Mouse (Mus musculus): ENCODE data around the gene Fundc2. TPM values are rescaled to one million over a fixed set of nuclear protein-coding genes. Genes with fewer than 3 reads are reported as not detected.

Fundc2 gene
- polyA plus RNA-seq (2012), result 1.2 and 2.7 TPM in 2 replicates

DNA sequence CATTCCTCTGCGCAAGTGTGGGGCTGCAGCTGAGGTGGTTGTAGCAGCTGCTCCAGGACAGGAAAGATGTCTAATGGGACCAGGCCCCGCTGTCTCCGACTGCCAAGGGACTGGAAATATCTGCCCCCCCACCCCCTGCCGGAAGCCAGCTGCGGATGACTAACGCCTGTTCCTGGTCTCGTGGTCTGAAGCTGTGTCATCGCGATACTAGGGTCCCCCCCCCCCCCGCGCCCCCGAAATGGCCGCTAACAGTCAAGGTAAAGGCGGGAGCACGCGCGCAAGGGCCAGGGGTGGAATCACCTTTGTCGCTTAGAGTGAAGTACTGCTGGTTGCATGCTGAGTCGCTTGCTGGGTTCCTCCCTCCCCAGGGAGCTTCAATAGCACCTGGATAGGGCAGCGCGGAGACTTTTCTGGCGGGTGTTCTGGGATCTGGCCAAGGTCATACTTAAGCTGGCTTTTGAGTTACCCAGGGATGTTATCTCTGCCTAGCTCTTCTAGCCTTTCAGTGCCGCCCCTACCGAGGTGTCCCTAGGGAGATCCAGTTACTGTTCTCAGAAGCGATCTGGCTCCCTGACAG, at the start of gene Fundc2, which contains the start of gene F8:
Gene Fundc2 (plus strand): TSS at position 205 of the 577 bp plus-strand sequence.
Gene F8 (minus strand): TSS at position 421 of the 577 bp plus-strand sequence.
- TF ChIP-seq GATA1 (IDR thresholded peaks at IDR 0.05; ENCODE audit: low read length), result no peak

DNA sequence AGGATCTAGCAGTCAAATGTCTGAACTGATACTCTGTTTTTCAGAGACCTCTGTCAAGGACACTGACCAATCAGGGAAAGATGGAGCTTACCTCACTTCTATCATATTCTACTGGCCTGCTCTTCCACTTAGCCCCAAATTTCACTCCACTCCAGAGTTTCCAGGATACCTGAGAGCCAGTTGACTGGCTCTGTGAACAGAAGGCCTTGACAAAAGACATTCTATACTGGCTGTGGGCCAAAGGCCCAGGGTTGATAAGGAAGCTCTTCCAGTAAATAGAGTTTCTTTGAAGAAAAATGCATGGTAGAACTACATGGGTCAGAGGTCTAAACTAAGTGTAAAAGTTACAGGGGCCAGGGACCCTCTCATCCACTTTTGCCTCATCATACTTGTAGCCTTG, 12.0 kb upstream of the Fundc2 start:
- TF ChIP-seq GATA1 (IDR thresholded peaks at IDR 0.05; ENCODE audit: low read length), result no peak

DNA sequence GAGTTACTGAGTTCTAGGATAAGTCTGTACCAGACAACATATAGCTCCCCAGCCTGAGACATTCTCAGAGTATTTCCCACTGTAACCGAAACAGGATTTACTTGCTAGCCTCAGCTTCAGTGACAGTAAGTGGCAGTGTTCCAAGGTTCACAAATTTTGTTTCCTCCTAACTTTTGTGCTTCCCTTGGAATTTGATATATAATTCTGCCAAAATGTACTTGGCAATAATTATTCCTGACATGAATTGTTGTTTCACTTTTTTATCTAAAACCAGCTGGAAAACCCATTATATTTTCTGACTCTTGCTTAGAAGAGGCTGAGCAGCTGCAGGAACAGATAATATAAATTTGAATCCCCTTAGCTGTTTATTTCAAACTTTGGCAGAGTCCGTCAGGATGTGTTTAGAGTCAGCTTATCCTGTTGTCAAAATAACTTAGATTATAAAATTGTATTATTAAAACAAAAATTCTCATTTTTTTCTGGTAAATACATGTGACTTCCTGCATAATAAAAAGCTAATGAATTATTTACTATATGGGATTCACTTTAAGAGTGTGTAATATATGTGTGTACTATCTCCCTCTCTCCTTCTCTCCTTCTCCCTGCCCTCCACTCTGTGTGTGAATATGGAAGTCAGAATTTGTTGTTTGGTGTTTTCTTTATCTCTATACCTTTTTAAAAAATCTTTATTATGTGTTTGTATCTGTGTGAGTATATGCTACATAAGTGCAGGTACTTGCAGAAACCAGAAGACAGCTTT, 9.4 kb upstream of the Fundc2 start:
- TF ChIP-seq GATA1 (IDR thresholded peaks at IDR 0.05; ENCODE audit: low read length), result no peak

DNA sequence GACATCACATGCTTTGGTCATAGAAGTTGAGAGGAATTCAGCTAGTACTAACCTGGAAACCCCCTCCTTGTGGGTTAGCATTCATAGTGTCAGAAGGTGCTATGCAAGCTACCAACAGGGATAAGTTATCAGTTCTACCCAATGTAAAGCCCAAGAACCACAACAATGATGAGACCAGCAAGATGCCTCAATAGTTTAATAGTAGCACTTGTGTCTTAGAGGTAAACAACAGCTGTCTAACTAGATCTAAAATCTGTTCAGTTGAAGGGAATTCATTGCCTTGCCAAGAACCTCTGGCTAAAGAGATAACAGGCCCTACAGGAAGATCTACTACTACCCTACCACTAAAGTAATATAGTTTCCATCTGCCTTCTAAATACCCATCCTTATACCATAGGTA, 5.4 kb upstream of the Fundc2 start:
- peak; percentile 53 for TF ChIP-seq GATA1 (IDR thresholded peaks at IDR 0.05; ENCODE audit: low read length)

DNA sequence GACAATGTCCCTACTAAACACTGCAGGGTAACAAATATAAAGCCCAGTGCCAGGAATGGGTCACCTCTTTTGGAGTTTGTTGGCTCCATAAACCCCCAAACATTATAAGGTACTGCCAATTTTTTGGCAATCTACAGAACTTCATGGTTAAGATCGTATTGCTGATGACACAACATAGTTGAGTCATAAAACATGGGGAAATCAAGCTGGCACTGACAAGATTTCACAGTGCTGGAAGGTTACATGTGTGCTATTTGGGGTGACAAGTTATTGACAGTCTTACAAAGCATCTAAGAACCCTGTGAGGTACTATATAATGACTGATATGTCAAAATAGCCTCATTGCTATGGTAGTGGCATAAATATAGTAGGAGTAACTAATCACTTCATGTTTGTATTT, 1.0 kb upstream of the Fundc2 start:
- TF ChIP-seq GATA1 (IDR thresholded peaks at IDR 0.05; ENCODE audit: low read length), result no peak

DNA sequence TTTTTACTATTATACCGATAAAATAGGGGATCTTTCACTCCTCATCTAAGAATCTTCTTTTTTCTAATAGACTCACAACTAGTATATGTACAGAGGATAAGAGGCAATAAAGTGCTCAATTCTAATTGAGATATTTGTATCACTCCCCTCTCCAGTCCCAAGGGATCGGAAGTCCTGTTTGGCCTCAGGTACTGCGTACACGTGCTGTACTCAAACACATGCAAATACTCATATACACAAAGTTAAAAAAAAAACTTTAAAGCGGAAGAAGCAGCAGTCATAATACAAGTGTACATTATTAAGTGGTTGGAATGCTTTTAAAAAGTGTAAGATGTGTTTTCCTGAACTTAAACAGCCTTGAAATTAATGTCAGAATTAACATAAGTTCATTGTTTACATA, 500 bp upstream of the Fundc2 start:
- TF ChIP-seq GATA1 (IDR thresholded peaks at IDR 0.05; ENCODE audit: low read length), result no peak

DNA sequence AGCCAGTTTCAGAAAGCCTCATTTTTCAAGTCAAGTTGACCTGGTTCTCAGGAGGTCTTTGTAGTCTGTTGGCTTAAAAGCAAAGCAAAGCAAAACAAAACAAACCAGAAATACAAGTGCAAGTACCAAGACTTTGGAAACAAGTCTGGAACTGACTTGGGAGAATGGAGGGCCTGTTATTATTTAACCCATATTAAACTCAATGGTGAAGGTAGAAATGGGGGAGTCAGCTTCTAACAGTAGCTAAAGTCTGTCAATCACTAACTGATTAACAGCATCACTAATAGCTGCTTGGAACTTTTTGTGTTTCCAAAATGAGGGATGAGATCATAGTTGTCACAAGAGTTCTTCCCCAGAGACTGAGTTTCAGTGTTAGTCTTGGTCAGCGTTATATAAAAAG, 17.3 kb downstream of the Fundc2 start:
- no peak for TF ChIP-seq GATA1 (IDR thresholded peaks at IDR 0.05; ENCODE audit: low read length)

DNA sequence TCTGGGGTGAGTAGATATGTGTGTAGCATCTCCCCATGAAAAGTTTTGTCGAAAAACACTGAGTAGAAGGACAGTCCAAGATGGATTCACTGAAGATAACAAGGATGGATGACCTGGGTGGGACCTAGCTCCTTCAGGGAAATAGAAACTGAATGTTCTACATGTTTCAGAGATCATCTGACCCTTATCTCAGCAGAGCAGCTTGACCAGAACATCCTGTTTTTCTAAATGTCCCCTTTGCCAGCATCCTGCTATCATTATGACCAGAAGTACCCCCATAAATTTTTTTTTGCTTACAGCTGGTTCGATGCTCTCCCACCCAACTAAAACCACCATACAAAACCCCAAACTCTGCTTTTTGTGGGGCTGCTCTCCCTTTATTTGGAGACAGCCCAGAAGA, 20.5 kb downstream of the Fundc2 start:
- no peak for TF ChIP-seq GATA1 (IDR thresholded peaks at IDR 0.05; ENCODE audit: low read length)

DNA sequence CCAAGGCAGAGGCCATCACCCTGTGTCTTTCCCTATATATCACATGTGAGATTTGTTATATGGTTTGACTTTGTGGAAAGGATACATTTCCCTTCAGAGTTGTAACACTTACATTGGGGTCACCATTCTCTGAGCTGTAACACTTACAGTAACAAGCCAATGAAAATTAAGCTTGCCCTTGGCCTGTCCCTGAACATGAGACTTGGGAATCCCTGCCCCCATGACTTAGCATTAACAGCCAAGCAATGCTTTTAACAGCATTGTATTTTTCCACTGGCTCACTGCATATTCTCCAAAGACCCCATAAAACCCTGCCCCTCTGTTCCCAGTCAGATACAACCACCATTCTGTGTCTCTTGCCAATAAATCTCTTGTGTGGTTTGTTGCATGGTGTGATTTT, 21.2 kb downstream of the Fundc2 start:
- no peak for TF ChIP-seq GATA1 (IDR thresholded peaks at IDR 0.05; ENCODE audit: low read length)

DNA sequence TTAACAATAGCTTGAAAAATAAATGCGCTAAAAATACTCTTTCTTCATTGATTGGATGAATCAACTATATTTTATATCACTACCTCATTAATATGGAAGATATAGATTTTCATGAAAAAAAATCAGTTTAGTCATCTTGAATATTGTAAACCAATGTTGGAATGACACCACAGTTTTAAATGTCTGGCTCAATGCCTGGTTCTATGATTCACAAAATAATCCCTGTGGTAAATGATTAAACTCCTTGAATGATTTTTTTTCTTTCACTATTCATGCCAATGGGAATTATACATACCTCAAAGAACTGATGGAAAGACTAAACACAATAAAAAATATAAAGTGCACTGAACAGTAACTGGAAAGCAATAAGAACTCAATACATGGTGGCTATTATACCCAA, 27.5 kb downstream of the Fundc2 start:
- TF ChIP-seq GATA1 (IDR thresholded peaks at IDR 0.05; ENCODE audit: low read length), result no peak

DNA sequence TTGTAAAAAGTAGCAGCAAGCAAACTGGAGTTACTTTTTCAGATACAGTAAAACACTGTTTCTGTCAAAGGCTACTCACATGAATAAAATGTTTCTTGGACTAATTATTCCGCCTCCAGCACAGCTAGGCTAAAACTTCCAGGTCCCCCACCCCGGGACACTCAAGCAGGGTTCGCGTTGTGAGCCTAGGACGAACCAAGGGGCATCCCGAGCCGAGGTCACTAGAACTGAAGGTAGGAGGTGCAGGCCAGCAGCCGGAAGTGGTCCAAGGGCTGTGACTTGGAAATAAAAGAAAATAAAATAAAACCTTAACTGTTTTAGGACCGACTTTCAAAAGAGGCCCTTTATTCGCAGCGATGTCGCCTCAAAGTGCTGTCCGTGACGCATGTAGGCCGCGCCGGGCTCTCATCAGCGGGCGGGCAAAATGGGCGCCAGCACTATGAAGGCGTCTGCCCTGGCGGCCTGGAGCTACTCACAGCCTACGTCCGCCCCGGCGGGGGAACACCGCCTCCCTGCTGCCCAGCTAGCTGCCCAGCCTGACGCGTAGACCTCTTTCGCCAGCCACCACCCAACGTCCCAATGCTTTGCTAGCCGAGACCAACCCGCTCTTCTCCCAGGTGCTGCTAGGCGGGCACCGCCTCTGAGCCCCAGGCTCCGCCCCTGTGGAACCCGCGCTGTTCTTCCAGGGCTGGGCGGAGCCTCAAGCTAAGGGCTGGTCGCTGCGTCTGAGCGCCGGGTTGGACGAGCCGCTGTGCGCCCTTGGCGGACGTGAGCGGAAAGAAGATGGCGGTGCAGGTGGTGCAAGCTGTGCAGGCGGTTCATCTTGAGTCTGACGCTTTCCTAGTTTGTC, 34.0 kb downstream of the Fundc2 start, which contains the start of the genes Cmc4, Mtcp1 and Brcc3:
Gene Cmc4 (minus strand): TSS at position 649 of the 850 bp plus-strand sequence.
Gene Mtcp1 (minus strand): TSS at position 653 of the 850 bp plus-strand sequence.
Gene Brcc3 (plus strand): TSS at position 693 of the 850 bp plus-strand sequence.
- no peak for TF ChIP-seq GATA1 (IDR thresholded peaks at IDR 0.05; ENCODE audit: low read length)

Other genes starting within 250 kb of the Fundc2 start
- gene Smim9, start 218.6 kb upstream of the Fundc2 start, polyA plus RNA-seq (2012), result not detected in 2 replicates
- 0.01 and 0.03 TPM in 2 replicates for gene F8, start 216 bp downstream of the Fundc2 start, polyA plus RNA-seq (2012)
- gene Cmc4, start 34.2 kb downstream of the Fundc2 start, polyA plus RNA-seq (2012), result 3.0 and 3.9 TPM in 2 replicates
- 0.62 and 0.77 TPM in 2 replicates for gene Mtcp1, start 34.2 kb downstream of the Fundc2 start, polyA plus RNA-seq (2012)
- 0.43 and 0.58 TPM in 2 replicates for gene Brcc3, start 34.2 kb downstream of the Fundc2 start, polyA plus RNA-seq (2012)
- gene Vbp1, start 131.9 kb downstream of the Fundc2 start, polyA plus RNA-seq (2012), result 3.0 and 3.7 TPM in 2 replicates
- gene Rab39b, start 195.8 kb downstream of the Fundc2 start, polyA plus RNA-seq (2012), result not detected in 2 replicates